Mouse (Mus musculus) stomach, embryonic 15.5 days (tissue): ENCODE data around the gene Bahcc1. TPM values are rescaled to one million over a fixed set of nuclear protein-coding genes. Genes with fewer than 3 reads are reported as not detected.

Source experiments
- ATAC-seq: fragments of 200-750 bp; cut with Nextera tagmentation; 2 replicates; pipeline ENCODE4 v1.8.0; 2017; ENCODE audit warnings: low read depth, moderate number of reproducible peaks, moderate TSS enrichment; ENCODE audit not compliant: insufficient read depth, low FRiP score
- H3K27ac ChIP-seq: fragments of 300-500 bp; sonication (generic); 2 replicates; pipeline ENCODE4 v1.5.1; 2015; ENCODE audit warnings: mild to moderate bottlenecking, inconsistent platforms
- H3K27me3 ChIP-seq: fragments of 300-500 bp; sonication (generic); replicated peaks from 2 replicates; pipeline ENCODE4 v1.6.1; 2015; ENCODE audit warnings: inconsistent platforms
- H3K36me3 ChIP-seq: fragments of 300-500 bp; sonication (generic); 2 replicates; pipeline ENCODE4 v1.6.1; 2015; ENCODE audit warnings: inconsistent platforms
- H3K4me1 ChIP-seq: fragments of 300-500 bp; sonication (generic); 2 replicates; pipeline ENCODE4 v1.6.1; 2015; ENCODE audit warnings: inconsistent platforms
- H3K4me2 ChIP-seq: fragments of 300-500 bp; sonication (generic); 2 replicates; pipeline ENCODE4 v1.6.1; 2015; ENCODE audit warnings: mild to moderate bottlenecking, inconsistent platforms
- H3K4me3 ChIP-seq: fragments of 300-500 bp; sonication (generic); replicated peaks from 2 replicates; pipeline ENCODE4 v1.5.1; 2015; ENCODE audit warnings: inconsistent platforms
- H3K9ac ChIP-seq: fragments of 300-500 bp; sonication (generic); 2 replicates; pipeline ENCODE4 v1.6.1; 2015; ENCODE audit warnings: inconsistent platforms
- H3K9me3 ChIP-seq: fragments of 300-500 bp; sonication (generic); 2 replicates; pipeline ENCODE4 v1.6.1; 2016; ENCODE audit warnings: inconsistent platforms
- WGBS: fragments of 180-500 bp; shearing (Covaris S2); methylation state at CpG from one replicate; pipeline ENCODE4 v1.1.7; 2015; 5-methylcytosine and 5-hydroxymethylcytosine counted together
- polyA plus RNA-seq: library from polyadenylated mRNA; unstranded; fragments of >200 nt; fragmentation: Nextera tagmentation; extraction: Ambion mirVana; gene quantifications from 2 replicates; pipeline ENCODE4 v1.2.1, GENCODE M21; 2015

The Bahcc1 gene
- polyA plus RNA-seq, 1 experiment from 2014 or later, result 7.2 TPM

GRCm38 (mm10) chr11:120259792-120260768, 27.3 kb downstream of the Bahcc1 start:
- Histone ChIP-seq H3K27ac (0 out of 2 replicates have a peak overlapping the region, but pooled peaks have one; percentile 6), H3K4me2 (no peak overlapping the region)

DNA sequence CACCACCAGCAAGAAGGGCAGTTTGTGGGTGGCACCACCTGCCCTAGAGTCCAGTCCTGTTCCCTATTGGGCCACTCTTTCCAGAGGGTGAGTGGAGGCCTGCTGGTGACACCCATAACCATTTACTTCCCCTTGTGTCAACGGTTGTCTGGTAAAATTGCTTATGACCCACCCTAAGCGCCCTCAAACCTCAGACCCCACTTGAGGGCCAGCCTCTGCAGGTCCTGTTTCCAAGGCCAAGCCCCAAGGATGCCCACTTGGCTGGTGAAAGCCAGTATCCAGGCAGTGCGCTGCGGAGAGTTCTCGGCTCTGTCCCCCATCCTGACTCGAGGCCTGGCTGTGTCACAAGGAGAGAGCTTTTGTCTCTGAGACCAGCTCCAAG, 28.0 kb downstream of the Bahcc1 start:
- Histone ChIP-seq H3K27ac (no peak overlapping the region; the same call in 1 of the 2 replicates), H3K9me3 (no peaks in the 10 kb centered on the region), H3K36me3 (no peaks in the 10 kb centered on the region), H3K4me3 (no peak overlapping the region), H3K4me2 (no peak overlapping the region), H3K9ac (no peak overlapping the region), H3K4me1 (peaks cover 86% of the 10 kb centered on the region), H3K27me3 (no peaks in the 10 kb centered on the region)
- 89% methylated on average over 6 of the region's 6 CpGs for WGBS
- no peak for ATAC-seq

More at GRCm38 (mm10) chr11:120259792-120260768, 27.3 kb downstream of the Bahcc1 start:
- H3K4me3 ChIP-seq, result no peak overlapping the region
- no peaks in the 10 kb centered on the region for H3K36me3 ChIP-seq
- peaks cover 85% of the 10 kb centered on the region for H3K4me1 ChIP-seq
- H3K9ac ChIP-seq, result no peak overlapping the region
- WGBS, result 62% methylated on average over 25 of the region's 25 CpGs
- H3K27me3 ChIP-seq, result no peaks in the 10 kb centered on the region
- no peaks in the 10 kb centered on the region for H3K9me3 ChIP-seq
- no peak for ATAC-seq

- ATAC-seq, result peak; percentile 75
- Histone ChIP-seq H3K4me3 (no peak overlapping the region), H3K36me3 (no peaks in the 10 kb centered on the region), H3K9ac (no peak overlapping the region), H3K27ac (peak overlapping the region; percentile 87), H3K9me3 (no peaks in the 10 kb centered on the region), H3K4me2 (peak overlapping the region; percentile 25), H3K27me3 (no peaks in the 10 kb centered on the region), H3K4me1 (peaks cover 86% of the 10 kb centered on the region)
- WGBS, result 16% methylated on average over 20 of the region's 20 CpGs
These were observed 28.9 kb downstream of the Bahcc1 start for GRCm38 (mm10) chr11:120261416-120262355.

DNA sequence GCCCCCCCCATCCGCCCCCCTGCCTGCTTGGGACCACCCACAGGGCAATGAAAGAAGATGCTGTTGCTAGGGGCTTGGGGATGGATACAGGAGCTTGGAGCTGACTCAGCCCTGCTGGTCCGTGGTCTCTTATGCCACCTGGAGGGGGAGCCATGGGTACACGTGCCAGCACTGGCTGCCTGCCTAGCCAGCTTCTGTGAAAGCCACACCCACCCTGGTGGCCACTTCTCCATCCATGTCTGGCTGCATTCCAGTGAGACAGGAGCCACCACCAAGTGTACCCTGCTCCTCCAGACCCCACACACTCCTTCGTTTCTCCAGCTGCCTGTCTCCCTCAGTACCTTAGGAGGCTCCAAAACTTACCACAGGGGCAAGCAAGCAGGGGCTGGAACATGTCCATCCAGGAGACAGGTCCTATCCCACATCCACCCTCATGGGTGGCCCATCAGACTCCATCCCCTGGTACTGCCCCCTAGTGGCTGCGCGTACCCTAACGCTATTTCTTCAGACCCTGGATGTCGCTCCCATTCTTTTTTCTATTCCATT, 29.7 kb downstream of the Bahcc1 start:
- Histone ChIP-seq H3K4me1 (peaks cover 81% of the 10 kb centered on the region), H3K9ac (no peak overlapping the region), H3K36me3 (no peaks in the 10 kb centered on the region), H3K27ac (peak overlapping the region; percentile 87), H3K4me3 (no peak overlapping the region), H3K4me2 (peak overlapping the region; percentile 25), H3K27me3 (no peaks in the 10 kb centered on the region), H3K9me3 (no peaks in the 10 kb centered on the region)
- ATAC-seq, result peak; percentile 23; the same call in 1 of the 2 replicates
- 28% methylated on average over 8 of the region's 8 CpGs for WGBS

GRCm38 (mm10) chr11:120263176-120263575, 30.4 kb downstream of the Bahcc1 start:
- no peaks in the 10 kb centered on the region for H3K9me3 ChIP-seq
- no peaks in the 10 kb centered on the region for H3K36me3 ChIP-seq
- peaks cover 76% of the 10 kb centered on the region for H3K4me1 ChIP-seq
- H3K27ac ChIP-seq, result no peak overlapping the region
- no peaks in the 10 kb centered on the region for H3K27me3 ChIP-seq
- 85% methylated on average over 3 of the region's 3 CpGs for WGBS
- no peak overlapping the region for H3K4me2 ChIP-seq
- no peak overlapping the region for H3K4me3 ChIP-seq
- H3K9ac ChIP-seq, result no peak overlapping the region
- no peak for ATAC-seq

- H3K4me2 ChIP-seq, result no peak overlapping the region
- H3K9me3 ChIP-seq, result no peaks in the 10 kb centered on the region
- H3K27me3 ChIP-seq, result no peaks in the 10 kb centered on the region
- H3K9ac ChIP-seq, result no peak overlapping the region
- H3K4me3 ChIP-seq, result no peak overlapping the region
- H3K27ac ChIP-seq, result no peak overlapping the region
- ATAC-seq, result no peak
- no peaks in the 10 kb centered on the region for H3K36me3 ChIP-seq
- 74% methylated on average over 6 of the region's 6 CpGs for WGBS
- H3K4me1 ChIP-seq, result peaks cover 72% of the 10 kb centered on the region
These were observed 31.3 kb downstream of the Bahcc1 start for GRCm38 (mm10) chr11:120264008-120264407.

- Histone ChIP-seq H3K27me3 (no peaks in the 10 kb centered on the region), H3K4me3 (no peak overlapping the region), H3K36me3 (no peaks in the 10 kb centered on the region), H3K4me1 (peaks cover 58% of the 10 kb centered on the region), H3K9ac (no peak overlapping the region), H3K4me2 (no peak overlapping the region), H3K9me3 (no peaks in the 10 kb centered on the region), H3K27ac (no peak overlapping the region)
- no peak for ATAC-seq
- WGBS, result 39% methylated on average over 5 of the region's 5 CpGs
These were observed 32.7 kb downstream of the Bahcc1 start for GRCm38 (mm10) chr11:120265458-120265857.

DNA sequence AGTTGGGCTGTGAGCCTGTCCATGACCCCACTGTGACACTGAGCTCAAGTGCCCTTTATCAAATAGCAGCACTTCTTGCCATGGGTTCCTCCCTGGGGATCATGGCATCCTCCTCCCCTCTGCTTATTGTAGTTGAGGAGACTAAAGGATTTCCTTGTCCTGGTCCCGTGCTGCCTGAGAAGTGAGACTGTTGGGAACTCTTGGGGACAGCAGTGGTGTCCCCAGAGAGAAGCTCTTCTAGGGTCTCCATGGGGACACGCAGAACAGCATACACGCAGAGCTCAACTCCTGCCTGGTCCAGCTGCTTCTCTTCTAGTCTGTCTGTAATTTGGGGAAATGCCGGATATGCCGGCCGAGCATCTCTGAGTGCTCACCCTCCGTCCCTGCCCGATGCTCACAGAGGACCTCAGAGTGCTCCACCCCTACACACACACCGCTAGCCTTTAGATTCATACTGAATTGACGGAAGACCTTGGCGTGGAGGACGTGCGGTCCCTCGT, 33.6 kb downstream of the Bahcc1 start:
- H3K9me3 ChIP-seq, result no peaks in the 10 kb centered on the region
- 82% methylated on average over 14 of the region's 14 CpGs for WGBS
- H3K4me3 ChIP-seq, result no peak overlapping the region
- no peaks in the 10 kb centered on the region for H3K27me3 ChIP-seq
- no peak overlapping the region for H3K27ac ChIP-seq
- H3K36me3 ChIP-seq, result peaks cover 1% of the 10 kb centered on the region
- H3K4me2 ChIP-seq, result no peak overlapping the region
- H3K9ac ChIP-seq, result no peak overlapping the region
- H3K4me1 ChIP-seq, result peaks cover 49% of the 10 kb centered on the region
- no peak for ATAC-seq

GRCm38 (mm10) chr11:120267274-120267673, 34.5 kb downstream of the Bahcc1 start:
- WGBS, result 85% methylated on average over 2 of the region's 2 CpGs
- no peak for ATAC-seq
- Histone ChIP-seq H3K9me3 (no peaks in the 10 kb centered on the region), H3K4me3 (no peak overlapping the region), H3K4me2 (no peak overlapping the region), H3K4me1 (peaks cover 43% of the 10 kb centered on the region), H3K27ac (no peak overlapping the region), H3K27me3 (no peaks in the 10 kb centered on the region), H3K9ac (no peak overlapping the region), H3K36me3 (peaks cover 9% of the 10 kb centered on the region)

DNA sequence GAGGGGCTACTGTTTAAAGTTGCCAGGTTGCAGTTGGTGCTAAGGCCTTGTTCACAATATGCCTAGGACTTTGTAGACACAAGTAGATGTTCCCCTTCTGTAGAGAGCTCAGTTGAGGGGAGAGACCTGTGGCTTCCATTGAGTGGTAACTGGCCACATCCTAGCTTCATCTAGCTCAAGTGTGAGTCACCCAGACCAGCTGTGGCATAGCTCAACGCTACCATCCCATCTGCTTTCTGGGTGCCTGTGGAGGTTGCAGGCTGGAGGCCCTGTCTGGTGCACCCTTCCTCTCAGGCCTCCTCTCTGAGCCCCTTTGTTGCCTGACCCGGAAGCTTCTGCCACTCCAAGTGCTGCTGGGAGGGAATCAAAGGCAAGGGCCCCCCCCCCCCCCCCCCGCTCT, 34.9 kb downstream of the Bahcc1 start:
- 62% methylated on average over 3 of the region's 3 CpGs for WGBS
- Histone ChIP-seq H3K4me1 (peaks cover 39% of the 10 kb centered on the region), H3K27ac (no peak overlapping the region)

GRCm38 (mm10) chr11:120268195-120268967, 35.6 kb downstream of the Bahcc1 start:
- WGBS, result 82% methylated on average over 10 of the region's 10 CpGs
- Histone ChIP-seq H3K4me2 (no peak overlapping the region), H3K27ac (no peak overlapping the region), H3K9ac (no peak overlapping the region), H3K27me3 (no peaks in the 10 kb centered on the region), H3K4me1 (peaks cover 32% of the 10 kb centered on the region), H3K9me3 (no peaks in the 10 kb centered on the region), H3K4me3 (no peak overlapping the region), H3K36me3 (peaks cover 13% of the 10 kb centered on the region)
- no peak for ATAC-seq

More for the DNA sequence above, 34.9 kb downstream of the Bahcc1 start:
- Histone ChIP-seq H3K9ac (no peak overlapping the region), H3K4me2 (no peak overlapping the region), H3K36me3 (peaks cover 9% of the 10 kb centered on the region), H3K9me3 (no peaks in the 10 kb centered on the region), H3K27me3 (no peaks in the 10 kb centered on the region), H3K4me3 (no peak overlapping the region)
- ATAC-seq, result no peak
